Mouse (Mus musculus) MEL (cell line): ENCODE measurements around the gene Elp5.

Source experiments
- CTCF ChIP-seq, 3 experiments: IDR thresholded peaks in 2 of 3; conservative IDR thresholded peaks in 1 of 3; 2 replicates each; pipeline ENCODE4 v1.5.1; 2011 to 2012; ENCODE audit warnings: low read length in 3 of 3, low read depth in 2 of 3, mild to moderate bottlenecking in 2 of 3, improper control_type of control experiment in 1 of 3, inconsistent platforms in 1 of 3, mixed read lengths in 1 of 3, moderate library complexity in 1 of 3; ENCODE audit not compliant: control insufficient read depth in 1 of 3, insufficient read depth in 1 of 3, poor library complexity in 1 of 3, severe bottlenecking in 1 of 3
- NELFE ChIP-seq: IDR thresholded peaks from 2 replicates; pipeline ENCODE4 v1.6.1; 2011; ENCODE audit warnings: low read depth, low read length, improper control_type of control experiment
- POLR2A ChIP-seq, 2 experiments: IDR thresholded peaks; 2 replicates each; pipeline ENCODE4 v1.6.1; 2011 to 2012; ENCODE audit warnings: low read length in 2 of 2, mild to moderate bottlenecking in 2 of 2, control low read depth in 1 of 2, improper control_type of control experiment in 1 of 2, low read depth in 1 of 2, moderate library complexity in 1 of 2; ENCODE audit not compliant: control insufficient read depth in 1 of 2, insufficient read depth in 1 of 2, poor library complexity in 1 of 2
- RCOR1 ChIP-seq: IDR thresholded peaks from 2 replicates; pipeline ENCODE4 v1.6.1; 2012; ENCODE audit warnings: low read depth, mild to moderate bottlenecking, inconsistent platforms, low read length, improper control_type of control experiment
- UBTF ChIP-seq: IDR thresholded peaks from 2 replicates; pipeline ENCODE4 v1.6.1; 2012; ENCODE audit warnings: low read depth, mild to moderate bottlenecking, inconsistent platforms, low read length, improper control_type of control experiment, moderate library complexity, borderline replicate concordance; ENCODE audit not compliant: insufficient read depth

- TF ChIP-seq CTCF (IDR thresholded peaks at IDR 0.05 in 2 of 3, conservative IDR thresholded peaks at IDR 0.05 in 1 of 3; ENCODE audit: control insufficient read depth in 1 of 3, insufficient read depth in 1 of 3, low read depth in 2 of 3, low read length in 3 of 3, poor library complexity in 1 of 3, severe bottlenecking in 1 of 3) (no peak), NELFE (no peak), RCOR1 (no peak), UBTF (no peak), POLR2A (IDR thresholded peaks at IDR 0.05; ENCODE audit: control insufficient read depth in 1 of 2, insufficient read depth in 1 of 2, low read depth in 1 of 2, low read length in 2 of 2, poor library complexity in 1 of 2) (no peak)
Observed at GRCm38 (mm10) chr11:69940962-69941361, 41.4 kb downstream of the Elp5 start.
